Mouse (Mus musculus) neural tube, embryonic 11.5 days (tissue): ENCODE results near the gene C530008M17Rik. TPM values are rescaled to one million over a fixed set of nuclear protein-coding genes. Genes with fewer than 3 reads are reported as not detected.

Experiments used
- ATAC-seq: fragments of 200-750 bp; cut with Nextera tagmentation; 2 replicates; pipeline ENCODE4 v1.8.0; 2017; ENCODE audit warnings: moderate number of reproducible peaks, mild to moderate bottlenecking, moderate TSS enrichment, moderate library complexity; ENCODE audit not compliant: insufficient read depth, low FRiP score, low TSS enrichment
- DNase-seq: peaks from one replicate; pipeline ENCODE4 v3.0.0-alpha.2; 2015; ENCODE audit warnings: low spot score
- H3K27ac ChIP-seq: fragments of 300-500 bp; sonication (generic); 2 replicates; pipeline ENCODE4 v1.5.1; 2014; ENCODE audit warnings: low read depth, mild to moderate bottlenecking, low read length
- H3K27me3 ChIP-seq: fragments of 300-500 bp; sonication (generic); 2 replicates; pipeline ENCODE4 v1.6.1; 2014; ENCODE audit warnings: mild to moderate bottlenecking, low read length, mixed read lengths; ENCODE audit not compliant: control insufficient read depth, insufficient read depth
- H3K36me3 ChIP-seq: fragments of 300-500 bp; sonication (generic); 2 replicates; pipeline ENCODE4 v1.6.1; 2014; ENCODE audit warnings: mild to moderate bottlenecking, low read length, moderate library complexity, mixed read lengths; ENCODE audit not compliant: control insufficient read depth, insufficient read depth
- H3K4me1 ChIP-seq: fragments of 300-500 bp; sonication (generic); 2 replicates; pipeline ENCODE4 v1.6.1; 2014; ENCODE audit warnings: low read length, mixed read lengths; ENCODE audit not compliant: control insufficient read depth, insufficient read depth
- H3K4me2 ChIP-seq: fragments of 300-500 bp; sonication (generic); 2 replicates; pipeline ENCODE4 v1.6.1; 2014; ENCODE audit warnings: low read depth, mild to moderate bottlenecking, moderate library complexity
- H3K4me3 ChIP-seq: fragments of 300-500 bp; sonication (generic); 2 replicates; pipeline ENCODE4 v1.5.1; 2014; ENCODE audit warnings: low read depth, low read length
- H3K9ac ChIP-seq: fragments of 300-500 bp; sonication (generic); 2 replicates; pipeline ENCODE4 v1.6.1; 2014; ENCODE audit warnings: mild to moderate bottlenecking, low read length
- H3K9me3 ChIP-seq: fragments of 300-500 bp; sonication (generic); 2 replicates; pipeline ENCODE4 v1.6.1; 2016; ENCODE audit warnings: low read length; ENCODE audit not compliant: control insufficient read depth
- whole genome bisulfite sequencing: fragments of 180-500 bp; shearing (Covaris S2); extraction: QIAGEN DNeasy Blood & Tissue Kit; methylation state at CpG from one replicate; pipeline ENCODE4 v1.1.7; 2014; 5-methylcytosine and 5-hydroxymethylcytosine counted together
- polyA plus RNA-seq: library from polyadenylated mRNA; unstranded; fragments of >200 nt; fragmentation: Nextera tagmentation; extraction: Ambion mirVana; gene quantifications from 2 replicates; pipeline ENCODE4 v1.2.1, GENCODE M21; 2014

C530008M17Rik gene
- polyA plus RNA-seq, 1 experiment from 2014 or later: 38.6 TPM

GRCm38 (mm10) chr5:76853549-76853948 lies 197.2 kb downstream of the C530008M17Rik start:
- no peaks in the 10 kb centered on the region for H3K36me3 ChIP-seq
- no peak overlapping the region for H3K4me2 ChIP-seq
- H3K9ac ChIP-seq: no peak overlapping the region
- ATAC-seq (peak; percentile 83), DNase-seq (peak; percentile 88)
- no peak overlapping the region for H3K4me3 ChIP-seq
- no peaks in the 10 kb centered on the region for H3K9me3 ChIP-seq
- 0 out of 2 replicates have a peak, but pooled peaks cover 3% of the 10 kb centered on the region for H3K4me1 ChIP-seq
- 18% methylated on average over 10 of the region's 10 CpGs for WGBS
- H3K27ac ChIP-seq: no peak overlapping the region
- H3K27me3 ChIP-seq: peaks cover 21% of the 10 kb centered on the region

GRCm38 (mm10) chr5:76855829-76856600 lies 199.7 kb downstream of the C530008M17Rik start:
- Histone ChIP-seq H3K27me3 (peaks cover 21% of the 10 kb centered on the region), H3K27ac (no peak overlapping the region), H3K4me1 (0 out of 2 replicates have a peak, but pooled peaks cover 3% of the 10 kb centered on the region), H3K9me3 (no peaks in the 10 kb centered on the region), H3K9ac (no peak overlapping the region), H3K4me3 (no peak overlapping the region), H3K36me3 (no peaks in the 10 kb centered on the region; the same call in 1 of the 2 replicates), H3K4me2 (peak overlapping the region; percentile 39; the same call in 1 of the 2 replicates)
- 27% methylated on average over 25 of the region's 25 CpGs for WGBS
- ATAC-seq: no peak
- peak; percentile 44 for DNase-seq

GRCm38 (mm10) chr5:76857103-76858015 lies 201.0 kb downstream of the C530008M17Rik start:
- Histone ChIP-seq H3K27ac (no peak overlapping the region), H3K4me2 (peak overlapping the region; percentile 39), H3K4me3 (peak overlapping the region; percentile 19), H3K36me3 (no peaks in the 10 kb centered on the region; the same call in 1 of the 2 replicates), H3K4me1 (0 out of 2 replicates have a peak, but pooled peaks cover 3% of the 10 kb centered on the region), H3K9me3 (no peaks in the 10 kb centered on the region), H3K27me3 (peaks cover 21% of the 10 kb centered on the region), H3K9ac (peak overlapping the region; percentile 26)
- DNase-seq (peak; percentile 43), ATAC-seq (no peak)
- WGBS: 18% methylated on average over 62 of the region's 62 CpGs

GRCm38 (mm10) chr5:76858444-76858843 lies 202.1 kb downstream of the C530008M17Rik start:
- Histone ChIP-seq H3K4me2 (no peak overlapping the region), H3K9me3 (no peaks in the 10 kb centered on the region), H3K27me3 (peaks cover 21% of the 10 kb centered on the region), H3K9ac (no peak overlapping the region), H3K36me3 (no peaks in the 10 kb centered on the region; the same call in 1 of the 2 replicates), H3K27ac (no peak overlapping the region), H3K4me1 (0 out of 2 replicates have a peak, but pooled peaks cover 3% of the 10 kb centered on the region), H3K4me3 (no peak overlapping the region)
- no peak for DNase-seq
- ATAC-seq: no peak
- 76% methylated on average over 13 of the region's 13 CpGs for WGBS

GRCm38 (mm10) chr5:76866819-76867218 lies 210.5 kb downstream of the C530008M17Rik start:
- ATAC-seq (no peak), DNase-seq (no peak)
- H3K27ac ChIP-seq: no peak overlapping the region
- no peak overlapping the region for H3K9ac ChIP-seq
- no peak overlapping the region for H3K4me3 ChIP-seq
- no peaks in the 10 kb centered on the region for H3K9me3 ChIP-seq
- no peaks in the 10 kb centered on the region for H3K27me3 ChIP-seq
- WGBS: 75% methylated on average over 8 of the region's 8 CpGs
- no peaks in the 10 kb centered on the region for H3K4me1 ChIP-seq
- peaks cover 5% of the 10 kb centered on the region for H3K36me3 ChIP-seq
- no peak overlapping the region for H3K4me2 ChIP-seq

- ATAC-seq: no peak
- DNase-seq: no peak
- no peak overlapping the region for H3K9ac ChIP-seq
- no peaks in the 10 kb centered on the region for H3K27me3 ChIP-seq
- H3K4me3 ChIP-seq: no peak overlapping the region
- no peak overlapping the region for H3K27ac ChIP-seq
- no peaks in the 10 kb centered on the region for H3K9me3 ChIP-seq
- H3K4me1 ChIP-seq: no peaks in the 10 kb centered on the region
- 27% methylated on average over 16 of the region's 16 CpGs for WGBS
- peak overlapping the region; percentile 9; the same call in 1 of the 2 replicates for H3K4me2 ChIP-seq
- peaks cover 5% of the 10 kb centered on the region for H3K36me3 ChIP-seq
Measured at GRCm38 (mm10) chr5:76868693-76869286, 212.5 kb downstream of the C530008M17Rik start.

- Histone ChIP-seq H3K9ac (no peak overlapping the region), H3K4me1 (no peaks in the 10 kb centered on the region), H3K27ac (no peak overlapping the region), H3K27me3 (no peaks in the 10 kb centered on the region), H3K9me3 (no peaks in the 10 kb centered on the region), H3K36me3 (peaks cover 5% of the 10 kb centered on the region), H3K4me2 (no peak overlapping the region), H3K4me3 (no peak overlapping the region)
- 60% methylated on average over 6 of the region's 6 CpGs for whole genome bisulfite sequencing
- no peak for DNase-seq
- ATAC-seq: no peak
Measured at GRCm38 (mm10) chr5:76869553-76869952, 213.2 kb downstream of the C530008M17Rik start.

- Histone ChIP-seq H3K27ac (no peak overlapping the region), H3K4me3 (no peak overlapping the region), H3K36me3 (peaks cover 4% of the 10 kb centered on the region; the same call in 1 of the 2 replicates), H3K9ac (no peak overlapping the region), H3K4me2 (no peak overlapping the region), H3K4me1 (no peaks in the 10 kb centered on the region), H3K9me3 (no peaks in the 10 kb centered on the region), H3K27me3 (no peaks in the 10 kb centered on the region)
- WGBS: 89% methylated on average over 25 of the region's 25 CpGs
- no peak for DNase-seq
- ATAC-seq: no peak
Measured at GRCm38 (mm10) chr5:76876106-76876758, 219.9 kb downstream of the C530008M17Rik start.
